Mouse (Mus musculus) limb, embryonic 10.5 days (tissue): ENCODE data around the gene 4930519G04Rik. TPM values are rescaled to one million over a fixed set of nuclear protein-coding genes. Genes with fewer than 3 reads are reported as not detected.
A peak's percentile ranks its signal among the peaks of the same experiment; 100 is the strongest.
"Not testable (repeated sequence)": the region's sequence is repeated elsewhere in the genome, so short reads cannot be mapped to it uniquely, and the experiment has no call there.

ENCODE experiments used
- DNase-seq: peaks from one replicate; pipeline ENCODE4 v3.0.0-alpha.2; 2017; ENCODE audit warnings: low spot score
- H3K27ac ChIP-seq: fragments of 300-500 bp; sonication (generic); 2 replicates; pipeline ENCODE4 v1.5.1; 2016; ENCODE audit warnings: mild to moderate bottlenecking
- H3K27me3 ChIP-seq: fragments of 300-500 bp; sonication (generic); 2 replicates; pipeline ENCODE4 v1.6.1; 2016; ENCODE audit warnings: low read depth, mild to moderate bottlenecking; ENCODE audit not compliant: poor library complexity, severe bottlenecking
- H3K36me3 ChIP-seq: fragments of 300-500 bp; sonication (generic); 2 replicates; pipeline ENCODE4 v1.6.1; 2016; ENCODE audit warnings: mild to moderate bottlenecking, moderate library complexity
- H3K4me1 ChIP-seq: fragments of 300-500 bp; sonication (generic); 2 replicates; pipeline ENCODE4 v1.6.1; 2016
- H3K4me3 ChIP-seq: fragments of 300-500 bp; sonication (generic); 2 replicates; pipeline ENCODE4 v1.5.1; 2016; ENCODE audit warnings: mild to moderate bottlenecking, moderate library complexity
- H3K9me3 ChIP-seq: fragments of 300-500 bp; sonication (generic); replicated peaks from 2 replicates; pipeline ENCODE4 v1.6.1; 2016; ENCODE audit warnings: mild to moderate bottlenecking
- WGBS: fragments of 180-500 bp; shearing (Covaris S2); methylation state at CpG from one replicate; pipeline ENCODE4 v1.1.7; 2016; 5-methylcytosine and 5-hydroxymethylcytosine counted together
- polyA plus RNA-seq: library from polyadenylated mRNA; unstranded; fragments of >200 nt; fragmentation: Nextera tagmentation; extraction: Ambion mirVana; gene quantifications from 2 replicates; pipeline ENCODE4 v1.2.1, GENCODE M21; 2016

Gene 4930519G04Rik
- polyA plus RNA-seq, 1 experiment from 2014 or later: not detected

DNA sequence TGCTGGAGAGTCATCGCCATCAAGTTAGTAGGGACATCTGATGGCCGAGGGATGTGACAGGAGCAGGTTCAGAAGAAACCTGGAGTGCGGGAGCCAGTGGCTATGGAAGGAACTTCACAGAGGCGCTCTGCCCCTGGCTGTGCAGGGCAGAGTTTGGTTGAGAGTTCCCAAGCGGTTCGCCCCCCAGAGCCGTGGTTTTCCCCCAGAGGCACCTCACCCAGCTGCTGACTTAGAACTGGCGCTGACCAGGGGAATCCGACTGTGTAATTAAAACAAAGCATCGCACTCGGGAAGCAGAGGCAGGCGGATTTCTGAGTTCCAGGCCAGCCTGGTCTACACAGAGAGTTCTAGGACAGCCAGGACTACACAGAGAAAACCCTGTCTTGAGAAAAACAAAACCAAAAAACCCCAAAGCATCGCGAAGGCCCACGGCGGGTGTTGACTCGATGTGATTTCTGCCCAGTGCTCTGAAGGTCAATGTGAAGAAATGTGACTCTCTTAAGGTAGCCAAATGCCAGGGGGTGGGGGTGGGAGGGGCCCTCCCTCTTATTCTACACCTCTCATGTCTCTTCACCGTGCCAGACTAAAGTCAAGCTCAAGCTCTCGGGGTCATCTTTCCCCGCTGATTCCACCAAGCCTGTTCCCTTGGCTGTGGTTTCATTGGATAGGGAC, 1.8 kb upstream of the 4930519G04Rik start:
- Histone ChIP-seq H3K4me3 (no peak overlapping the region), H3K27ac (no peak overlapping the region), H3K27me3 (no peaks in the 10 kb centered on the region), H3K36me3 (no peaks in the 10 kb centered on the region), H3K9me3 (no peaks in the 10 kb centered on the region), H3K4me1 (no peaks in the 10 kb centered on the region)
- no peak for DNase-seq
- WGBS: 84% methylated on average over 20 of the region's 20 CpGs

DNA sequence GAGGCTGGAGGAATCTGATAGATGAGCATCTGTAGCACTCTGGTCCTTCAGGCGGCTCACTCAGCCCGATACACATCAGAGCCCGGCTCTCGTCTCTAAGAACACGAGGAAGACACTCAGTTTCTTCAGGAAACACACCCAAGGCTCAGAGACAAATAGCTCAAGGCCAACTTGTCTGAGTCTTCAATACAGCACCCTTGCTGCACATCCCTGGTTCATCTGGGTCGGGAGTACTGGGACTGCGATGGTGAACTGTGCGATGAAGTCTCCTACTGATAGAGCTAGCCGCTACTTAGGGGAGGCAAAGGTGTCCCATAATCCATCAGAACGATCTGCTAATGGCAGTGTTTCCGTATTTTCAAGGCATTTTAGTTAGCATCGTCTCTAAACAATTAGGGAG, 5.1 kb downstream of the 4930519G04Rik start, which contains the start of gene Gm9936:
Gene Gm9936 (minus strand): TSS at position 101 of the 400 bp plus-strand sequence.
- H3K4me3 ChIP-seq: peak within 1 kb of the TSS; percentile 45
- H3K36me3 ChIP-seq: no peaks in the 10 kb centered on the region
- H3K27ac ChIP-seq: no peak within 1 kb of the TSS
- H3K4me1 ChIP-seq: peaks cover 5% of the 10 kb centered on the region
- H3K9me3 ChIP-seq: no peaks in the 10 kb centered on the region
- DNase-seq: no peak
- H3K27me3 ChIP-seq: peaks cover 13% of the 10 kb centered on the region; the same call in 1 of the 2 replicates
- 87% methylated on average over 12 of the region's 12 CpGs for WGBS

DNA sequence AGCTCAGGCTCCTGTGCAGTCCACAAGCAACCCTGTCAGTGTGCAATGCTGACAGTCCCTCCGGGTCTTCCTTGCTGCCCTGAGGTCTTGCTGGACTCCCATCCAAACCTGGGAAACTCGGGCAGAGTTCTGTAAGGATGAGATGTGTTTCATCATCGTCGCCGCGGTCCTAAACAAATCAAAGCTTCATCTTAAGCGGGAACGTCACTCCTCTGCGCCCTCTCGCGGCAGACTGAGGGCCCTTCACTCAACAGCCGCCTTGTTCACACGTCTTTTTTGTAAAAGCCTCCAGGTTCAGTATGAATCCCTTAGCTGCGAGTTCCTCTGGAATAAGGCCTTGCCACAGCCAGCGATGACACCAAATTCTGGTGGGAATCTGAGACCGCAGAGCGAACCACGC, 5.8 kb downstream of the 4930519G04Rik start:
- Histone ChIP-seq H3K27me3 (peaks cover 13% of the 10 kb centered on the region; the same call in 1 of the 2 replicates), H3K9me3 (no peaks in the 10 kb centered on the region), H3K4me1 (peaks cover 5% of the 10 kb centered on the region), H3K36me3 (no peaks in the 10 kb centered on the region), H3K27ac (no peak overlapping the region), H3K4me3 (peak overlapping the region; percentile 45)
- 6% methylated on average over 18 of the region's 18 CpGs for WGBS
- peak; percentile 87 for DNase-seq

DNA sequence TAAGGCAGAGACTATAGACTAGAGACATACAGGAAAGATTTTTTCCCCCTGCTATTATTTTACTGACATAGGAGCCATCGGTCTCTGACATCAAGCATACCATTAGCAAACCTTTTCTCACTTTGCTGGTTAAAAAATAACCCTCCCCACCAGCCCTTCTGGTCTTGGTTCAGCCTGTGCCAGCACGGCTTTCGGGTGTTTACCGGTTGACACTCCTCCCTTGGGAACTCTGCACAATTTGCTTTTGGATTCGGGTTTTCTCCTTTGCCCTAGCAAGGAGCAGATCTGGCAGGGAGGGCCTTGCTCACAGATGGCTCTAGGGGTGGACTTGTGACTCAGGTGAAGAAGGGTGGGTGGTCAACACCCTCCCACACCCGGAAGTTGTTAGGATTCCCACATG, 8.3 kb downstream of the 4930519G04Rik start:
- WGBS: 86% methylated on average over 6 of the region's 6 CpGs
- H3K4me3 ChIP-seq: no peak overlapping the region
- no peak for DNase-seq
- H3K4me1 ChIP-seq: peaks cover 5% of the 10 kb centered on the region
- peaks cover 13% of the 10 kb centered on the region; the same call in 1 of the 2 replicates for H3K27me3 ChIP-seq
- no peak overlapping the region for H3K27ac ChIP-seq
- no peaks in the 10 kb centered on the region for H3K36me3 ChIP-seq
- no peaks in the 10 kb centered on the region for H3K9me3 ChIP-seq

DNA sequence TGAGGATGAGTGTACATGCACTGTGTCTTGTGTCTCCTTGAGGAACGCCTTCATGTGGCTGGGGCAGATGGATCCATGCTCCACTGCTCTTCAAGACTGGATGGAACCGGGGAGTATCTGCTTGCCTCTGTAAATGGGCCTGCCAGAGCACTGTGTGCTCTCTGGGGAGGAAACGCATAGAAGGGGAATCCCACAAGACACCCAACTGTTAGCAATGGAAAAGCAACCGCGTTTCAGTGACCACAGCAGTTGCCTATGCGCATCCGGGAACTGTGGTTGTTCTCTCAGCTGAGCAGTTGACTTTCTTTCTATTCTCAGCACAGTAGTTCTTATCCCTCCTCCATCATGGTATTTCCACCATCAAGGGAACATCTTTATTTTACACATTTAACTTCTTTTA, 11.3 kb downstream of the 4930519G04Rik start:
- 86% methylated on average over 7 of the region's 7 CpGs for WGBS
- Histone ChIP-seq H3K27me3 (no peaks in the 10 kb centered on the region), H3K27ac (no peak overlapping the region), H3K36me3 (no peaks in the 10 kb centered on the region), H3K4me1 (no peaks in the 10 kb centered on the region), H3K4me3 (no peak overlapping the region), H3K9me3 (peaks cover 11% of the 10 kb centered on the region; the same call in 1 of the 2 replicates)
- DNase-seq: no peak

DNA sequence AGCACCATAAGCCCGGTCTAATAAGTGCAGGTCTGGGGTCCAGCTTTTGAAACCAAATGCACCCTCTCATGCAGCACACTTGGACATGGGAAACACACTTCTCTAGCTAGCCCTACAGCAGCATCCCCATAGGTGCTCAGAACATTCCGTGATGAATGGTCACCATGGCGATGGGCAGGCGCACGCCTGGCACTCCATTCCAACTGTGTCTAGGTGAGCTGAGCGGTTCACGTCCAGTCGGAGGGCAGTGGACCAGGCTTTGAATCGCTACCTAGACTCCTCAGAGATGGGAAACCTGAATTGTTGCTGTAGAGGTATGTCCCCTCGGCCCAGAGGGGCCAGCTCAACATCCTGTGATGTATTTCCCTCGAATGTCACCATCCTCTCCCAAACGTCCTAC, 11.8 kb downstream of the 4930519G04Rik start:
- H3K36me3 ChIP-seq: no peaks in the 10 kb centered on the region
- H3K4me3 ChIP-seq: no peak overlapping the region
- H3K27ac ChIP-seq: no peak overlapping the region
- H3K9me3 ChIP-seq: peaks cover 11% of the 10 kb centered on the region; the same call in 1 of the 2 replicates
- H3K27me3 ChIP-seq: no peaks in the 10 kb centered on the region
- no peak for DNase-seq
- WGBS: 93% methylated on average over 12 of the region's 12 CpGs
- H3K4me1 ChIP-seq: no peaks in the 10 kb centered on the region

DNA sequence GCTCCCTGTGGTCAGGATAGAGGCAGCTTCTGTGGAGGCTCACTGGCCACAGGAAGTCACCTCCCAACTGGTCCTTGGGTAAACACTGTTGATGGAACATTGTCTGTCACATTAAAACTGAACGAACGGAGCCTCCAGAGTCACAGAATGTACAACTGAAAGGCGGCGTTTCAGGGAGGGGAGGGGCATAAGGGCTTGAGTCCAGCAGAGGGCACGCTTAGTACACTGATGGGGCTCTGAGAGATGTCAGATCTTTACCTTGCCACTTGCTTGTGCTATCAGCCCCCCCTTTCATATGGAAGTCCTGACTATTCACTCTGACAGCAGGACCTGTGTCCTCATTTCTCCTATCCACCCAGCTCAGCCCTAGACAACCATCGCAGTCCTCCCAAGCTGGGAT, 22.4 kb downstream of the 4930519G04Rik start:
- Histone ChIP-seq H3K9me3 (no peaks in the 10 kb centered on the region), H3K36me3 (no peaks in the 10 kb centered on the region), H3K27me3 (peaks cover 7% of the 10 kb centered on the region; the same call in 1 of the 2 replicates), H3K27ac (no peak overlapping the region; the same call in 1 of the 2 replicates), H3K4me3 (no peak overlapping the region), H3K4me1 (peaks cover 28% of the 10 kb centered on the region)
- WGBS: 58% methylated on average over 6 of the region's 6 CpGs
- no peak for DNase-seq

DNA sequence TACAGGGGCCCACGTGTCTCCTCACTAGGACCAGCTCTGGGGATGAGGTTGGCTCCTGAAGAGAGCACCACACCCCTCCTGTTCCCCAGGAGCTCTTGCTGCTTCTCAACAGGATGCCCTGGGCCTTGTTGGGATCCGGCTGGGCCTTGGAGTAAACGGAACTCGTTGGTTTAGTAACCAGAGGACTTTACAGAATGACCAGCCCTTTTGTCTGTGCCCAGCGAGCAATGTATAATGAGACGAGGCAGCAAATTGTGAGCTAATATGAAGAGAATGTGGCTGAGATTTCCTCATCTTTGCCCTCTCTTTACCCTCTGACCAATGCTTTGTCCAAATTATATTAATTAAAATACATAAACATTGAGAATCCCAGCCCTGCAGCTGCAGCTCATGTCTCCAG, 22.9 kb downstream of the 4930519G04Rik start:
- DNase-seq: no peak
- Histone ChIP-seq H3K27me3 (peaks cover 7% of the 10 kb centered on the region; the same call in 1 of the 2 replicates), H3K4me1 (peaks cover 28% of the 10 kb centered on the region), H3K27ac (no peak overlapping the region; the same call in 1 of the 2 replicates), H3K9me3 (no peaks in the 10 kb centered on the region), H3K4me3 (no peak overlapping the region), H3K36me3 (no peaks in the 10 kb centered on the region)
- WGBS: 72% methylated on average over 6 of the region's 6 CpGs

DNA sequence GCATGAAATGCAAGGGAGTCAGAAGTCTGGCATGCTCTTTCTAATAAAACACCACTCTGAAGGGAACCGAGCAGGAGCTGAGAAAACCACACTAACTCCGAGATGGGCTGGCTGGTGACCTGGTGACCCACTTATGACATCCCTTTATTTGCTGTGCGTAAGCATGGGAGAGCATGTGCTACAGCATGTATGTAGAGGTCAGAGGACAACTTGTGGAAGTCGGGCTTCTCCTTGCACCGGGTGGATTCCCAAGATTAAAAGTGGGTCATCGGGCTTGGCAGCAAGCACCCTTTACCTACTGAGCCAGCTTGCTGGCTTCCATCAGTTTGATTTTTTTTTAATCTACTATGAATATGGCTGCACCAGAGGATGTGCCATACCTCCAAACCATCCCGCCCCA, 24.0 kb downstream of the 4930519G04Rik start:
- H3K27me3 ChIP-seq: peaks cover 7% of the 10 kb centered on the region; the same call in 1 of the 2 replicates
- H3K9me3 ChIP-seq: no peaks in the 10 kb centered on the region
- H3K27ac ChIP-seq: peak overlapping the region; percentile 36; the same call in 1 of the 2 replicates
- WGBS: 73% methylated on average over 7 of the region's 7 CpGs
- no peaks in the 10 kb centered on the region for H3K36me3 ChIP-seq
- DNase-seq: no peak
- H3K4me1 ChIP-seq: peaks cover 28% of the 10 kb centered on the region
- H3K4me3 ChIP-seq: no peak overlapping the region

DNA sequence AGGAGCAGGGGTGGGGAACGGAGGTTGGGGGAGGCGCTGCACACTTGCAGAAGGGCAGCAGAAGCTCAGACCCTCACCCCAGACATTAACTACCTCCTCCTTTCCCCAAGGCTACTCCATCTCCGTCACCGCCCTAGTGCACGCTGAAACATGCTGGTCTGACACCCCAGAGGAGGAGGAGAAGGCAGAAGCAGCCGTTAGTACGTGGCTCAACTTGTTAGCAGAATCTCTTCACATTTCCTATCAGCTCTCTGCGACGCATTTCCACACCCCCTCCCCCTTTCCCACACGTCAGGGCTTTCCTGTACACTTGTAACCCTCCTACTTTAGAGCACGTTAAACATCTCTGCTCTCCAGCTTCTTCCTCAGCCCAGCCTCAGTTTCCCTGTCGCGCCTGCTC, 25.9 kb downstream of the 4930519G04Rik start:
- Histone ChIP-seq H3K9me3 (no peaks in the 10 kb centered on the region), H3K36me3 (no peaks in the 10 kb centered on the region), H3K27me3 (peaks cover 7% of the 10 kb centered on the region; the same call in 1 of the 2 replicates), H3K4me1 (peaks cover 28% of the 10 kb centered on the region), H3K27ac (no peak overlapping the region), H3K4me3 (no peak overlapping the region)
- no peak for DNase-seq
- 64% methylated on average over 13 of the region's 13 CpGs for WGBS

DNA sequence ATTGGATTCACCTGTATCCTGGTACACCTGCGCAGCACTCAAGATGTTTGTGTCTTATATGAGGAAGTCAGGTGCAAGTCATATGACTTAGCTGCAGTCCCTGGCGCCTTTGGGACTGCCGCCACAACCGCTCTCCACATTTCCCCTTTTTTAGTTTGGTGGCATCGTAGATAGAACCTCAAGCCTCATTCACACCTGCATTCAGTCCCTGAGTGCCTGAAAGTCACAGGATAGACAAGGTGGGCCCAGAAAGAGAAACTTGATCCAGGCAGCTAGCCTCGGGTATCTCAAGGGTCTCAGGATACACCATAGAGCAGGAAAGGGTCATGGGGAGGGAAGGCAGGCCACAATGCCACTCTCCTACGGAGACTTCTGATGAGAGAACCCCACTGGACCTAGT, 28.9 kb downstream of the 4930519G04Rik start:
- not testable (repeated sequence) for H3K9me3 ChIP-seq, H3K36me3 ChIP-seq, H3K4me3 ChIP-seq, H3K27me3 ChIP-seq, DNase-seq, H3K27ac ChIP-seq
- H3K4me1 ChIP-seq: peaks cover 18% of the 10 kb centered on the region
- 85% methylated on average over 6 of the region's 7 CpGs for whole genome bisulfite sequencing

DNA sequence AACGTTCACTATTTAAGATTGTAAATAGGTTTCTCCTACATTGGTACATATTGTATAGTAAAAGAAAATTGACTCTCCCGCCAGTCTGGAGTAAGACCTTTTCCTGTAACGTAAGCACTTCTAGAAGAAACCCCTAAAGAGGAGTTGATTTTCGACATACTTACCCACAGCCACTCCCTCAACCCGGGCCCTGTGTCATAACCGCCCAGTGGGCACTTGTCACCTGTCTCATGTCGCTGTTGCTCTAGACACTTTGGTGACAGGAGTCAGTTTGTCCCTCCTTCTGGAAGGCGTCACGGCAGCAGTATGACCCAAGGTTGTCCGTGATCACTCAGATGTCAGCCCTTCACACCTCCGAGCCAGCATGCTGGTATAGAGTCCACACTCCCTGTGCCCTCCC, 29.6 kb downstream of the 4930519G04Rik start:
- no peak for DNase-seq
- peaks cover 11% of the 10 kb centered on the region; the same call in 1 of the 2 replicates for H3K4me1 ChIP-seq
- H3K9me3 ChIP-seq: no peaks in the 10 kb centered on the region
- H3K4me3 ChIP-seq: no peak overlapping the region
- 87% methylated on average over 11 of the region's 11 CpGs for WGBS
- no peak overlapping the region for H3K27ac ChIP-seq
- H3K36me3 ChIP-seq: no peaks in the 10 kb centered on the region
- peaks cover 7% of the 10 kb centered on the region; the same call in 1 of the 2 replicates for H3K27me3 ChIP-seq

DNA sequence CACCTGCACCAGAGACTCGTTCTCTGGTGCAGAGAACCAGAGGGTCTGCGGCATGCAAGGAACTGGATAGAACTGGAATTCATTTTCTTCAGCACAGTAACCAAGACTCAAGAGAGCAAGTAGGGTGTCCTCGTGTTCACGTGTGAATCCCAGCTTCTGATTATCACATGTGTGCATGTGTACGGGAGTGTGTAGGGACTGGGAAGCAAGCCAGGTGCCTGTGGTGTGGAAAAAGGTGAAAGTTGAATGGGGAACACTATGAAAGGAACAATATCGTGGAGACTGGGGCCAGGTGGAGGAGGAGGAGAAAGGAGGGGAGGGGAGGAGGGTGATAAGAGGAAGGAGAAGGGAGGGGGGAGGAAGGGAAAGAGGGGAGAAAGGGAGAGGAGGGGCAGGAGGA, 33.3 kb downstream of the 4930519G04Rik start:
- no peak for DNase-seq
- H3K4me1 ChIP-seq: no peaks in the 10 kb centered on the region
- no peaks in the 10 kb centered on the region for H3K9me3 ChIP-seq
- H3K27me3 ChIP-seq: no peaks in the 10 kb centered on the region
- 91% methylated on average over 6 of the region's 6 CpGs for WGBS
- H3K4me3 ChIP-seq: no peak overlapping the region
- H3K27ac ChIP-seq: no peak overlapping the region
- H3K36me3 ChIP-seq: no peaks in the 10 kb centered on the region
